Comparison of ENCODE assay signal across 26 mouse cellular contexts in the genomic region with DNA sequence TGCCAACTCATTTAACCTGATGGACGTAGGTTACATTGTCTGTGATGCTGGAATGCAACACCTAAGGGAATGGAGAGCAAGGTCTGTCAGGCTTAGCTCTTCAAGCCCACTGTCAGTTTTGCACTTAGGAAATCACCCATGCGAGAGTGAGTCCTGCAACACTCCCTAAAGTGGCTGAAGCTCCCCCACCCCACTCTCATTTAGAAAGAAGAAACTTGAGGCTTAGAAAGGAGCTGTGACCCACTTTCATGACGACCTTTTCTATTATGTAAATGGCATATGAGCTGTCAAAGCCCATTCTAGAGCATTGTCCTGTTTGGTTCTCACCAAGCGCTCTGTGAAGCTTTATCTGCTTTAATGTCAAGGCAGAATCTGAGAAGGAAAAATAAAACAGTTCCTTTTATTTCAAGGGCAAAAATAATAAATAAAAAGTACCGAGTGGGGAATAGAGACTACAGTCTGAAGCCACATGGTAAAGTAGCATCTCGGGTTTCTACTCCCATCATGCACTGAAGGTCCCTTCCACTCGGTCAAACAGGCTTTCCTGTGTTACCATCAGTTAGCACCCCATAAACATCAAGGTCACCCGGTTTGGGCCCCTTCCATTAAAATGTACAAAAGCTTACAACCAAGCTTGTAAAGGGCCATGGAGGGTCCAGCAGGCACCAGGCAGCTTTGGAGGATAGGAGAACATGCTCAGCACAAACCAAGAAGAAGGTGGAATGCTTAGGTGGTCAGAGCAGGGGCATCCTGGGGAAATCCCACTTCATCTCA.
"Had no signal": no experiment of that assay in that cellular context is flagged by ENCODE, and none has a peak within 500 bp of the region (broad histone marks: within the 10 kb centered on the region; RNA-seq: fewer than 3 reads in every experiment).

No protein-coding gene starts in this region.

- H3K9me3 ChIP-seq: heart, embryonic 13.5 days; heart, embryonic 15.5 days; hindbrain, embryonic 10.5 days; hindbrain, embryonic 12.5 days; intestine, embryonic 15.5 days; limb, embryonic 13.5 days; limb, embryonic 15.5 days; liver, embryonic 12.5 days had no signal

- H3K9ac ChIP-seq: heart, embryonic 13.5 days; heart, embryonic 15.5 days; hindbrain, embryonic 12.5 days; hindbrain, embryonic 14.5 days; intestine, embryonic 15.5 days; limb, embryonic 13.5 days; limb, embryonic 15.5 days; liver, embryonic 12.5 days; liver, embryonic 14.5 days had no signal

- H3K36me3 ChIP-seq: heart, embryonic 13.5 days; heart, embryonic 15.5 days; intestine, embryonic 15.5 days; liver, embryonic 12.5 days had no signal

- H3K27ac ChIP-seq: gastrocnemius, adult 2 months; heart, adult 2 months; heart, embryonic 13.5 days; heart, embryonic 15.5 days; hindbrain, embryonic 10.5 days; hindbrain, embryonic 12.5 days; hindbrain, embryonic 14.5 days; intestine, embryonic 15.5 days; layer of hippocampus, adult 2 months; limb, embryonic 13.5 days; limb, embryonic 15.5 days; liver, embryonic 12.5 days; liver, embryonic 14.5 days had no signal

- DNase-seq: gastrocnemius, adult 2 months; gastrocnemius, postnatal 10 days; gastrocnemius, postnatal 36 days; heart, adult 11 months; heart, adult 2 months; heart, postnatal 4 days; kidney, adult 18-20 months; kidney, adult 8-10 months; kidney, postnatal 14 days; kidney, postnatal 4 days had no signal

- H3K27me3 ChIP-seq: intestine, embryonic 15.5 days; limb, embryonic 15.5 days had no signal

- ATAC-seq: forebrain, embryonic 16.5 days; hindbrain, embryonic 16.5 days; inflammation-experienced regulatory T-cells, adult 6 months; intestine, embryonic 15.5 days; intestine, postnatal 0 days; liver, embryonic 12.5 days had no signal

- H3K4me3 ChIP-seq: gastrocnemius, adult 2 months; heart, adult 2 months; heart, embryonic 13.5 days; heart, embryonic 15.5 days; hindbrain, embryonic 10.5 days; hindbrain, embryonic 12.5 days; intestine, embryonic 15.5 days; layer of hippocampus, adult 2 months; limb, embryonic 13.5 days; limb, embryonic 15.5 days; liver, embryonic 12.5 days had no signal

- H3K4me2 ChIP-seq: heart, embryonic 11.5 days; heart, embryonic 13.5 days; heart, embryonic 15.5 days; hindbrain, embryonic 12.5 days; hindbrain, embryonic 14.5 days; intestine, embryonic 15.5 days; limb, embryonic 13.5 days; limb, embryonic 15.5 days; liver, embryonic 12.5 days had no signal
